ENCODE assay signal across 11 mouse cellular contexts in genomic region chr13:20512317-20513240, GRCm38 (mm10).
DNase-seq lines count a peak whose midpoint lies in the region; ATAC-seq and TF ChIP-seq lines count a peak whose summit lies in the region.
"Had no signal": no experiment of that assay in that cellular context is flagged by ENCODE, and none has a peak within 500 bp of the region (broad histone marks: within the 10 kb centered on the region; RNA-seq: fewer than 3 reads in every experiment).

No protein-coding gene starts in this region.

- H3K36me3 ChIP-seq in liver, postnatal 0 days (replicated peaks; ENCODE audit: insufficient read depth, low read length) = no peaks in the 10 kb centered on the region
- no peaks in the 10 kb centered on the region for H3K36me3 ChIP-seq in liver, embryonic 11.5 days (ENCODE audit: control insufficient read depth, insufficient read depth, low read length)
- no peaks in the 10 kb centered on the region for H3K36me3 ChIP-seq in stomach, embryonic 16.5 days (ENCODE audit: control insufficient read depth, insufficient read depth, low read length)
- H3K36me3 ChIP-seq: heart, embryonic 13.5 days had no signal

- 65% methylated on average over 10 of the region's 10 CpGs for WGBS in liver, postnatal 0 days (ENCODE audit: insufficient replicate concordance)
- WGBS in liver, embryonic 11.5 days = 71% methylated on average over 10 of the region's 10 CpGs
- WGBS in stomach, embryonic 16.5 days = 44% methylated on average over 10 of the region's 10 CpGs

- H3K9me3 ChIP-seq in liver, postnatal 0 days (ENCODE audit: low read length) = no peaks in the 10 kb centered on the region
- no peaks in the 10 kb centered on the region for H3K9me3 ChIP-seq in liver, embryonic 11.5 days (ENCODE audit: control insufficient read depth, low read length)
- no peaks in the 10 kb centered on the region for H3K9me3 ChIP-seq in stomach, embryonic 16.5 days (replicated peaks; ENCODE audit: control insufficient read depth, low read length)
- H3K9me3 ChIP-seq: heart, embryonic 13.5 days had no signal

- peak; percentile 15; the same call in 1 of the 2 replicates for ATAC-seq in liver, postnatal 0 days
- ATAC-seq in liver, embryonic 11.5 days (replicated peaks; ENCODE audit: low FRiP score) = no peak
- ATAC-seq in stomach, embryonic 16.5 days (ENCODE audit: insufficient read depth, low FRiP score) = peak; percentile 82
- no peak for ATAC-seq in inflammation-experienced regulatory T-cells, adult 6 months

- H3K4me1 ChIP-seq in liver, postnatal 0 days (ENCODE audit: insufficient read depth) = 0 out of 2 replicates have a peak, but pooled peaks cover 12% of the 10 kb centered on the region
- no peaks in the 10 kb centered on the region for H3K4me1 ChIP-seq in liver, embryonic 11.5 days (replicated peaks; ENCODE audit: control insufficient read depth, insufficient read depth, low read length)
- no peaks in the 10 kb centered on the region for H3K4me1 ChIP-seq in stomach, embryonic 16.5 days (ENCODE audit: control insufficient read depth, insufficient read depth, low read length)

- H3K9ac ChIP-seq in liver, postnatal 0 days (replicated peaks) = no peak overlapping the region
- no peak overlapping the region for H3K9ac ChIP-seq in liver, embryonic 11.5 days (ENCODE audit: low read depth, low read length)
- H3K9ac ChIP-seq in stomach, embryonic 16.5 days (ENCODE audit: low read length) = no peak overlapping the region
- H3K9ac ChIP-seq: heart, embryonic 13.5 days had no signal

- peak; percentile 44 to 47 for DNase-seq in cerebellum, postnatal 25 days
- DNase-seq in cerebellum, adult 11 months = no peak
- no peak for DNase-seq in liver, postnatal 0 days
- DNase-seq in liver, embryonic 11.5 days (ENCODE audit: low spot score) = no peak
- DNase-seq in mesoderm, embryonic 11.5 days (ENCODE audit: low read depth, low spot score) = peak; percentile 60
- no peak for DNase-seq in ovary, postnatal 36 days (ENCODE audit: low spot score)
- DNase-seq: kidney, adult 2 months; lung, postnatal 14 days had no signal

- no peak for TF ChIP-seq EP300 in liver, postnatal 0 days (IDR thresholded peaks at IDR 0.05; ENCODE audit: low read depth)

- H3K4me3 ChIP-seq in liver, postnatal 0 days (ENCODE audit: low read depth, low read length) = no peak overlapping the region
- no peak overlapping the region for H3K4me3 ChIP-seq in liver, embryonic 11.5 days (ENCODE audit: low read depth, low read length)
- no peak overlapping the region for H3K4me3 ChIP-seq in stomach, embryonic 16.5 days (replicated peaks; ENCODE audit: low read length)
- H3K4me3 ChIP-seq: heart, embryonic 13.5 days had no signal

- TF ChIP-seq CTCF in liver, postnatal 0 days (IDR thresholded peaks at IDR 0.05; ENCODE audit: low read depth) = no peak

- H3K27ac ChIP-seq in liver, postnatal 0 days (ENCODE audit: low read depth) = no peak overlapping the region
- H3K27ac ChIP-seq in liver, embryonic 11.5 days (ENCODE audit: low read depth, low read length) = no peak overlapping the region
- peak overlapping the region; percentile 18 for H3K27ac ChIP-seq in stomach, embryonic 16.5 days (ENCODE audit: low read length)
- H3K27ac ChIP-seq: heart, embryonic 13.5 days had no signal

- H3K27me3 ChIP-seq in liver, postnatal 0 days (ENCODE audit: insufficient read depth, low read length) = no peaks in the 10 kb centered on the region
- H3K27me3 ChIP-seq in liver, embryonic 11.5 days (replicated peaks; ENCODE audit: control insufficient read depth, insufficient read depth, low read length) = no peaks in the 10 kb centered on the region
- no peaks in the 10 kb centered on the region for H3K27me3 ChIP-seq in stomach, embryonic 16.5 days (ENCODE audit: control insufficient read depth, insufficient read depth, low read length)
- H3K27me3 ChIP-seq: heart, embryonic 13.5 days had no signal

- no peak overlapping the region for H3K4me2 ChIP-seq in liver, postnatal 0 days (ENCODE audit: low read depth, low read length)
- no peak overlapping the region for H3K4me2 ChIP-seq in liver, embryonic 11.5 days
- H3K4me2 ChIP-seq in stomach, embryonic 16.5 days (ENCODE audit: low read depth, low read length) = no peak overlapping the region
- H3K4me2 ChIP-seq: heart, embryonic 13.5 days had no signal

Comparison
In these comparisons a context has a peak if more than half of its experiments do, and no peak if none do; other contexts are left out.
1. DNase-seq: peak in cerebellum, postnatal 25 days (2 of 2) and mesoderm, embryonic 11.5 days (single experiment); none in cerebellum, adult 11 months (single experiment), liver, postnatal 0 days (single experiment), liver, embryonic 11.5 days (single experiment) and ovary, postnatal 36 days (single experiment).
2. ATAC-seq: peak in liver, postnatal 0 days (single experiment) and stomach, embryonic 16.5 days (single experiment); none in liver, embryonic 11.5 days (single experiment) and inflammation-experienced regulatory T-cells, adult 6 months (single experiment).